Mouse (Mus musculus): ENCODE measurements at regions not wholly inside any gene's neighbourhood (a gene's known extent, or its start where the extent isn't known, plus 50 kb on each side); places are given as distances from the start of the nearest gene placed in this dataset.

DNA sequence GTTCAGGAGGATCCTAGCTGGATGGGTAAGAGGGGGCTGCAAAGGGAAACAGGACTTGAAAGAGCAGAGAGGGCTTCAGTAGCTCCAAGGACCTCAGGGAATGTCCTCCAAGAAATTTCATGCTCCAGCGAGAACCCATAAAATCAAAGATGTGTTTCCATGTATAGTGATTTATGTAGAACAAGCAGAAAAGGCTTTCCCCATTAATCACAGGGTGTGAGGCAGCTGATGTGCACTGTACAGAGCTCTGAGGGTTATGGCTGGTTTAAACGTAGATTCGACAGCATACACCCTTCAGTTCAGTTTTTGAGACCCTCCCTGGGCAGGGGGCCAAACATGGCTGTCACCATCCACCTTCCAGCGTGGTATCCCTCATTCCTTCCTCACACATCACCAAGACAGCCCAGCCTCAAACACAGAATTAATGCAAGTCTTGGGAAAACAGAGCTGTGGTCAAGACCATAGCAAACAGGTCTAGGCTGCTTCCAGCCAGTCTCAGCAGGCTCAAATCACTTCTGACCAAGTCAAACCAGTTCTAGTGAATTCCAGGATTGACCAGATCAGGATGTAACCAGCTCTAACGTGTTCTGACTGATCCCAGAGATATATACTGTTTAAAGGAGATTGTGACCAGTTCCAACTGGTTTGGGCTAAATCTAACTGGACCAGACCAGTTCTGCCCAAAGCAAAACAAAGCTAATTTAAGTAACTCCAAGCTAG, 78.9 kb upstream of the Smad3 start:
- Histone ChIP-seq H3K4me1 (ENCODE audit: control insufficient read depth, insufficient read depth, low read length) (peaks cover 4% of the 10 kb centered on the region; the same call in 1 of the 2 replicates), H3K27ac (ENCODE audit: insufficient read depth, low read length) (no peak overlapping the region), H3K4me3 (ENCODE audit: insufficient read depth, low read length) (no peak overlapping the region)
- no peak for TF ChIP-seq POLR2A (IDR thresholded peaks at IDR 0.05; ENCODE audit: low read depth, low read length)
- TF ChIP-seq CTCF (IDR thresholded peaks at IDR 0.05; ENCODE audit: borderline replicate concordance, insufficient read depth, low read length), result no peak

- TF ChIP-seq POLR2A (IDR thresholded peaks at IDR 0.05; ENCODE audit: low read depth, low read length) (no peak), CTCF (IDR thresholded peaks at IDR 0.05; ENCODE audit: borderline replicate concordance, insufficient read depth, low read length) (no peak)
- H3K4me3 ChIP-seq (ENCODE audit: insufficient read depth, low read length), result no peak overlapping the region
- H3K4me1 ChIP-seq (ENCODE audit: control insufficient read depth, insufficient read depth, low read length), result peaks cover 4% of the 10 kb centered on the region; the same call in 1 of the 2 replicates
- no peak overlapping the region for H3K27ac ChIP-seq (ENCODE audit: insufficient read depth, low read length)
Observed at GRCm38 (mm10) chr9:63836036-63836435, 78.2 kb upstream of the Smad3 start.

DNA sequence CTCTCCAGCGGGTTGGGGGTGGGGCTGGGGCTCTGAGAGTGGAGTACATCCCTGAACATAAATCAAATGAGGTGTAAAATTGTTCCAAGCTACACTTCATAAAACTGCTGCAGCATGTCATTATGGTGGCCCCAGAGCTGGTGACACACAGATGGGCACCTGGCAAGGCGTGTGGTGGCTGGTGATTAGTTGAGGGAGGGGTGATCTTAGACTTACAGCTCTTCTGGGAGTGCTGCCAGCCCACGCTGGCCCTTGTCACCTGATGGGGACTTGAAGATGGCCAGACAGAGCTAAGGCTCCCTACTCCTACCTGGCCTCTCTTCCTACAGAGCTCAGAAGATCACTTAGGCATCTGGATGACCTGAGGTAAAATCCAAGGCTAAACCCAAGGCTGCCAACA, 76.6 kb upstream of the Smad3 start:
- TF ChIP-seq CTCF (IDR thresholded peaks at IDR 0.05; ENCODE audit: borderline replicate concordance, insufficient read depth, low read length) (no peak), POLR2A (IDR thresholded peaks at IDR 0.05; ENCODE audit: low read depth, low read length) (no peak)
- Histone ChIP-seq H3K4me1 (ENCODE audit: control insufficient read depth, insufficient read depth, low read length) (peaks cover 4% of the 10 kb centered on the region; the same call in 1 of the 2 replicates), H3K27ac (ENCODE audit: insufficient read depth, low read length) (no peak overlapping the region), H3K4me3 (ENCODE audit: insufficient read depth, low read length) (no peak overlapping the region)

- no peak overlapping the region for H3K4me3 ChIP-seq (ENCODE audit: insufficient read depth, low read length)
- no peak for TF ChIP-seq CTCF (IDR thresholded peaks at IDR 0.05; ENCODE audit: borderline replicate concordance, insufficient read depth, low read length)
- no peak for TF ChIP-seq POLR2A (IDR thresholded peaks at IDR 0.05; ENCODE audit: low read depth, low read length)
- no peaks in the 10 kb centered on the region for H3K4me1 ChIP-seq (ENCODE audit: control insufficient read depth, insufficient read depth, low read length)
- no peak overlapping the region for H3K27ac ChIP-seq (ENCODE audit: insufficient read depth, low read length)
Observed at GRCm38 (mm10) chr9:63818163-63818562, 60.4 kb upstream of the Smad3 start.

DNA sequence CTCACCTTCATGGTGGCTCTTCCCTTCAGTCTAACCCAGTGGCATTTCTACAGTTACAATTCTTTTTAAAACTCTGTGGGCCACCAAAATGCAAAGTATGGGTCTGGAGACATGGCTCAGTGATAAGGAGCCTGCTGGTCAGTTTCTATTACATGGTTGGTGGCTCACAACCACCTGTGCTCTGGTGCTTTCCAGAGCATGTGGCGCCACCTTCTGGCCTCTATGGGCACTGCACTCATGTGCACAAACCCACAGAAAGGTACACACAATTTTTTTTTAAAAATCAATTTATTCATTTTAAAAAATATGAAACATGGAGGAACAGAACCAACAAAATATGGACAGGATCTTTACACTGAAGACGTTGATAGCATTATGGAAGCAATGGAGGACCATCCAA, 58.7 kb upstream of the Smad3 start:
- Histone ChIP-seq H3K4me3 (ENCODE audit: insufficient read depth, low read length) (no peak overlapping the region), H3K27ac (ENCODE audit: insufficient read depth, low read length) (no peak overlapping the region), H3K4me1 (ENCODE audit: control insufficient read depth, insufficient read depth, low read length) (no peaks in the 10 kb centered on the region)
- peak; percentile 26; the same call in 1 of the 2 replicates for TF ChIP-seq CTCF (IDR thresholded peaks at IDR 0.05; ENCODE audit: borderline replicate concordance, insufficient read depth, low read length)
- no peak for TF ChIP-seq POLR2A (IDR thresholded peaks at IDR 0.05; ENCODE audit: low read depth, low read length)

- TF ChIP-seq POLR2A (IDR thresholded peaks at IDR 0.05; ENCODE audit: low read depth, low read length) (no peak), CTCF (IDR thresholded peaks at IDR 0.05; ENCODE audit: borderline replicate concordance, insufficient read depth, low read length) (no peak)
- Histone ChIP-seq H3K4me3 (ENCODE audit: insufficient read depth, low read length) (no peak overlapping the region), H3K27ac (ENCODE audit: insufficient read depth, low read length) (peak overlapping the region; percentile 1; the same call in 1 of the 2 replicates), H3K4me1 (ENCODE audit: control insufficient read depth, insufficient read depth, low read length) (no peaks in the 10 kb centered on the region; the same call in 1 of the 2 replicates)
Observed at GRCm38 (mm10) chr9:63809901-63810587, 52.2 kb upstream of the Smad3 start.

Data from embryonic fibroblast, embryonic 13.5 days (primary cell).